Comparison of ENCODE assay signal across 27 mouse cellular contexts in the genomic region with DNA sequence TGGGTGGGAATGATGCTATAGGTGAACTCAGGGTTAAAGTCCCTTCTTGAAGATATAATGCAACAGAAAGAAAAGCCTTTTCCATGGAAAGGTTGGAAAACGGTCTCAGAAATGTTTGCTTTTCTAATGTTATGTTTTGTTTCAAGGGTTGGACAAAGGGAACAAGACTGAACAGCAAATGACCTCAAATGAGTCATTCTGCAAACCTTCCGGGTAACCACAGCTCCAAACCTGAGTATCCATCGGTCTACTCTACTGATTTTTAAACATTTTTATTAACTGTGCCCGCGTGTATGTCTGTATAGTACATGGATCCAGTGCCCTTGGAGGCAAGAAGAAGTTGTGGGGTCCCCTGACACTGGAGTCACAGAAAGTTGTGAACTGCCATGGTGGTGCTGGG.
DNase-seq lines count a peak whose midpoint lies in the region; ATAC-seq and TF ChIP-seq lines count a peak whose summit lies in the region.
"Had no signal": no experiment of that assay in that cellular context is flagged by ENCODE, and none has a peak within 500 bp of the region (broad histone marks: within the 10 kb centered on the region; RNA-seq: fewer than 3 reads in every experiment).

No protein-coding gene starts in this region.

- peaks cover 4% of the 10 kb centered on the region for H3K79me3 ChIP-seq in C2C12 (ENCODE audit: low read depth)

- no peak for ATAC-seq in hindbrain, postnatal 0 days
- ATAC-seq: activated CD4-positive, CD25-positive, alpha-beta regulatory T cell, adult 4 months; forebrain, embryonic 14.5 days; forebrain, embryonic 16.5 days; Patski had no signal

- no peaks in the 10 kb centered on the region for H3K9me3 ChIP-seq in hindbrain, postnatal 0 days (ENCODE audit: low read length)
- H3K9me3 ChIP-seq: embryonic facial prominence, embryonic 13.5 days; embryonic facial prominence, embryonic 15.5 days; forebrain, embryonic 10.5 days; forebrain, embryonic 12.5 days had no signal

- H3K27ac ChIP-seq in hindbrain, postnatal 0 days: no peak overlapping the region
- H3K27ac ChIP-seq: embryonic facial prominence, embryonic 13.5 days; embryonic facial prominence, embryonic 15.5 days; forebrain, embryonic 10.5 days; forebrain, embryonic 12.5 days had no signal

- peak; percentile 75 for DNase-seq in 3T3-L1 (ENCODE audit: low read depth, low spot score)
- peak; percentile 43 for DNase-seq in NIH3T3 (ENCODE audit: low read depth)
- no peak for DNase-seq in hindbrain, postnatal 0 days (ENCODE audit: low spot score)
- no peak for DNase-seq in gastrocnemius, postnatal 10 days
- no peak for DNase-seq in cerebellum, adult 8-10 months
- DNase-seq: adrenal gland, adult 8-10 months; adrenal gland, postnatal 14 days; adrenal gland, postnatal 36 days; B cell, adult 2 months; cerebellum, adult 11-12 months; cerebellum, adult 2 months; cerebellum, adult 9-11 months; cerebellum, postnatal 14 days; cerebellum, postnatal 36 days; embryo, embryonic 11 days had no signal

- H3K27me3 ChIP-seq in C2C12 (ENCODE audit: control insufficient read depth, insufficient read depth, insufficient read length): no peaks in the 10 kb centered on the region
- H3K27me3 ChIP-seq in hindbrain, postnatal 0 days (ENCODE audit: insufficient read depth, low read length): no peaks in the 10 kb centered on the region
- H3K27me3 ChIP-seq: CH12.LX; embryonic facial prominence, embryonic 13.5 days; embryonic facial prominence, embryonic 15.5 days; forebrain, embryonic 12.5 days; Patski had no signal

- TF ChIP-seq CTCF in C2C12 (IDR thresholded peaks at IDR 0.05; ENCODE audit: control insufficient read depth, insufficient read depth, insufficient read length): no peak
- no peak for TF ChIP-seq CTCF in hindbrain, postnatal 0 days (IDR thresholded peaks at IDR 0.05; ENCODE audit: low read depth)

- no peak overlapping the region for H3K4me3 ChIP-seq in C2C12 (ENCODE audit: insufficient read depth, poor library complexity, severe bottlenecking)
- no peak overlapping the region for H3K4me3 ChIP-seq in hindbrain, postnatal 0 days (ENCODE audit: low read length)
- H3K4me3 ChIP-seq: embryonic facial prominence, embryonic 13.5 days; embryonic facial prominence, embryonic 15.5 days; erythroblast, embryonic 14.5 days; forebrain, embryonic 10.5 days; forebrain, embryonic 12.5 days had no signal

- no peak overlapping the region for H3K4me2 ChIP-seq in hindbrain, postnatal 0 days (ENCODE audit: low read depth, low read length)
- H3K4me2 ChIP-seq: embryonic facial prominence, embryonic 13.5 days; embryonic facial prominence, embryonic 15.5 days; forebrain, embryonic 12.5 days had no signal

- H3K9ac ChIP-seq in hindbrain, postnatal 0 days (replicated peaks; ENCODE audit: low read length): no peak overlapping the region
- H3K9ac ChIP-seq: embryonic facial prominence, embryonic 13.5 days; embryonic facial prominence, embryonic 15.5 days; forebrain, embryonic 12.5 days had no signal

- H3K4me1 ChIP-seq in hindbrain, postnatal 0 days (ENCODE audit: insufficient read depth, low read length): peaks cover 13% of the 10 kb centered on the region

- WGBS in hindbrain, postnatal 0 days: 92% methylated on average over 5 of the region's 5 CpGs

- H3ac ChIP-seq in C2C12 (ENCODE audit: control insufficient read depth, insufficient read length, low read depth): no peak overlapping the region

- peaks cover 89% of the 10 kb centered on the region for H3K36me3 ChIP-seq in C2C12 (ENCODE audit: control insufficient read depth, insufficient read depth)
- H3K36me3 ChIP-seq in hindbrain, postnatal 0 days (ENCODE audit: insufficient read depth, low read length): peaks cover 34% of the 10 kb centered on the region
- H3K36me3 ChIP-seq: G1E had no signal

- peaks cover 49% of the 10 kb centered on the region for H3K79me2 ChIP-seq in C2C12 (ENCODE audit: control insufficient read depth, insufficient read depth)

TF ChIP-seq in C2C12, 6 proteins besides CTCF, POLR2A, EP300 and RAD21:
- TF ChIP-seq FOSL1 (IDR thresholded peaks at IDR 0.05; ENCODE audit: insufficient read depth, low read length, poor library complexity, severe bottlenecking) (peak; percentile 3), MYOD1 (IDR thresholded peaks at IDR 0.05; ENCODE audit: control insufficient read depth, insufficient read length, low read depth) (no peak)

Comparison
In these comparisons a context has a peak if more than half of its experiments do, and no peak if none do; other contexts are left out.
1. DNase-seq: peak in 3T3-L1 (single experiment) and NIH3T3 (single experiment); none in hindbrain, postnatal 0 days (single experiment), gastrocnemius, postnatal 10 days (single experiment) and cerebellum, adult 8-10 months (single experiment).